Mouse (Mus musculus): ENCODE measurements around the gene Nlrp4c. TPM values are rescaled to one million over a fixed set of nuclear protein-coding genes. Genes with fewer than 3 reads are reported as not detected.

Nlrp4c gene
- polyA plus RNA-seq, 1 experiment from 2014 or later, result not detected

DNA sequence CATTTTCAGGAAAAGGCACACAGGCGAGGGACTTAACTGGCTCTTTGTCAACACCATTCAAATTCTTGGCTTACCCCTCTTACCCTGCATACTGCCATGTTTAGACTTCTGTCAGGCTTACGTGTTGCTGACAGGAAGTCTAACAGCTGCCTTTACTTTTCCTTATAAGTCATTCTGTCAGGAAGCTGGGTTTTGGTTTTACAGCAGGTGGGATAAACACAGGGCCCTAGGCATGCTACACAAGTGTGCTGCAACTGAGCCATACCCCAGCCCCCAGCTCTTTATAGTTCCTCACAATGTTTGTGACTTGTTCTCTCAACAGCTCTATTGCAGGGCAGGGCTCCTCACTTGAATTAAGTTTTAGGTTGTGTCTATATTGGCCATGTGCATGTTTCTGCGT is 94.3 kb downstream of the Nlrp4c start:
- Histone ChIP-seq H3K9me3 (ENCODE audit: control insufficient read depth, low read length) (no peaks in the 10 kb centered on the region), H3K4me1 (ENCODE audit: control insufficient read depth, insufficient read depth, low read length) (no peaks in the 10 kb centered on the region), H3K9ac (ENCODE audit: low read depth, low read length) (no peak overlapping the region), H3K4me2 (ENCODE audit: low read depth, low read length) (no peak overlapping the region), H3K27me3 (replicated peaks; ENCODE audit: control insufficient read depth, insufficient read depth, low read length) (no peaks in the 10 kb centered on the region), H3K27ac (ENCODE audit: low read length) (no peak overlapping the region), H3K36me3 (ENCODE audit: control insufficient read depth, insufficient read depth, low read length) (peaks cover 5% of the 10 kb centered on the region; the same call in 1 of the 2 replicates), H3K4me3 (ENCODE audit: low read length) (no peak overlapping the region)
- 62% methylated on average over 3 of the region's 3 CpGs for WGBS
- ATAC-seq, result no peak

DNA sequence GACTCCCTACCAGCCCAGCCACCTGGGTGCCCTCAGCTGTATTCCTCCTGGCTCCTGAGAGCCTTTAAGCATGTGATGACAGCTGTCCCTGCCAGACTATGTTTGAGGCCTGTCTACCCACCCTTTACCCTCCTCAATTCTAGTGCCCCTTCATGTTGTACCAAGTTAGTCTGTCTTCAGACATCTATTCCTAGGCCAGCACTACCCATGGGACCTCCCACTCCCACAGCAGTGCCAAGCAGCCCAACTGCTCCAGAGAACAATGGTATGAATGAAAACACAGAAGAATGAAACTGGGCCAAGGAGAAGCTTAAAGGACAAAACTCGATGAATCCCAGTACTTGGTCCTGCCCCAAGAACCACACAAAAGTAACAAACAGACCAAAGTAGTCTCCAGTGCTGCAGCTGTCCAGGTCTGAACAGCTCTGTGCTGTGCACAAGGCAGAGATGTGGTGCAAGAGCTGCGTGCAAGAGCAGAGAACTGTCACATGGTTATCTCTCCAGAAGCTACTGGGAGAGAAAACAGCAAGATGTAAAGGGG is 99.1 kb downstream of the Nlrp4c start:
- H3K9ac ChIP-seq (ENCODE audit: low read depth, low read length), result no peak overlapping the region
- 83% methylated on average over 2 of the region's 2 CpGs for whole genome bisulfite sequencing
- H3K4me2 ChIP-seq (ENCODE audit: low read depth, low read length), result no peak overlapping the region
- no peak for ATAC-seq
- no peak overlapping the region for H3K4me3 ChIP-seq (ENCODE audit: low read length)
- H3K36me3 ChIP-seq (ENCODE audit: control insufficient read depth, insufficient read depth, low read length), result peaks cover 2% of the 10 kb centered on the region; the same call in 1 of the 2 replicates
- H3K9me3 ChIP-seq (ENCODE audit: control insufficient read depth, low read length), result no peaks in the 10 kb centered on the region
- no peak overlapping the region for H3K27ac ChIP-seq (ENCODE audit: low read length)
- H3K4me1 ChIP-seq (ENCODE audit: control insufficient read depth, insufficient read depth, low read length), result peaks cover 24% of the 10 kb centered on the region
- H3K27me3 ChIP-seq (replicated peaks; ENCODE audit: control insufficient read depth, insufficient read depth, low read length), result no peaks in the 10 kb centered on the region

DNA sequence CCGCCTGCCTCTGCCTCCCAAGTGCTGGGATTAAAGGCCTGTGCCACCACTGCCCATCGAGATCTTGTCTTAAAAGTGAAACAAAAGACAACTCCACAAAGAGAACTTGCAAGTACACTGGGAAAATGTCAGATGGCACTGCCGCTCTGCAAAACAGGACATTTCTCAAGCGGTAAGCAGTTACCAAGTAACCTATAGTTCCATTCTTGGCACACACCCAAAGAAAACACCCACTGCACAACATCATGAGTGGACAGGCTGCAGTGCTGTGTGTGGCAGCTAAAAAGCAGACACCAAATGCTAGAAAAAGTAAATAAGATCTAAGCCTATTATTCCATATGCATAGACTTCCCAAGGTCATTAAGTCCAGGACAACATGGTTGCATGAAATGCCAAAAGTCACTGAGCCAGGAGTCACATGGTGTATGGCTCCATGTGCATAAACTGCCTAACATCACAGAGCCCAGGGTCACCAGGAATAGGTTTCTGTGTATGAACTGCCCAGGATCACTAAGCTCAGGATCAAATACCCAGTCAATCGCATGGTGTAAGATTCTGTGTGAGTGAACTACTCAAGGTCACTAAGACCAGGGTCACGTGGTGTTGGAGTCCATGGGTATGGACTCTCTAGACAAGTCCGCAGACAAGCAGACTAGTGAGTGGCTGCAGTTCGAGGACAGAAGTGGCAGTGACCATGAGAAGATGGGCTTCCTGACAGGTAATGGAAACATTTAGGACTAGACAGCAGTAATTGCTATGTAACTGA is 100.6 kb downstream of the Nlrp4c start:
- peaks cover 24% of the 10 kb centered on the region for H3K4me1 ChIP-seq (ENCODE audit: control insufficient read depth, insufficient read depth, low read length)
- H3K4me2 ChIP-seq (ENCODE audit: low read depth, low read length), result no peak overlapping the region
- no peaks in the 10 kb centered on the region for H3K9me3 ChIP-seq (ENCODE audit: control insufficient read depth, low read length)
- H3K4me3 ChIP-seq (ENCODE audit: low read length), result no peak overlapping the region
- no peak for ATAC-seq
- H3K36me3 ChIP-seq (ENCODE audit: control insufficient read depth, insufficient read depth, low read length), result peaks cover 2% of the 10 kb centered on the region; the same call in 1 of the 2 replicates
- H3K9ac ChIP-seq (ENCODE audit: low read depth, low read length), result no peak overlapping the region
- WGBS, result 85% methylated on average over 8 of the region's 8 CpGs
- peak overlapping the region; percentile 43; the same call in 1 of the 2 replicates for H3K27ac ChIP-seq (ENCODE audit: low read length)
- no peaks in the 10 kb centered on the region for H3K27me3 ChIP-seq (replicated peaks; ENCODE audit: control insufficient read depth, insufficient read depth, low read length)

DNA sequence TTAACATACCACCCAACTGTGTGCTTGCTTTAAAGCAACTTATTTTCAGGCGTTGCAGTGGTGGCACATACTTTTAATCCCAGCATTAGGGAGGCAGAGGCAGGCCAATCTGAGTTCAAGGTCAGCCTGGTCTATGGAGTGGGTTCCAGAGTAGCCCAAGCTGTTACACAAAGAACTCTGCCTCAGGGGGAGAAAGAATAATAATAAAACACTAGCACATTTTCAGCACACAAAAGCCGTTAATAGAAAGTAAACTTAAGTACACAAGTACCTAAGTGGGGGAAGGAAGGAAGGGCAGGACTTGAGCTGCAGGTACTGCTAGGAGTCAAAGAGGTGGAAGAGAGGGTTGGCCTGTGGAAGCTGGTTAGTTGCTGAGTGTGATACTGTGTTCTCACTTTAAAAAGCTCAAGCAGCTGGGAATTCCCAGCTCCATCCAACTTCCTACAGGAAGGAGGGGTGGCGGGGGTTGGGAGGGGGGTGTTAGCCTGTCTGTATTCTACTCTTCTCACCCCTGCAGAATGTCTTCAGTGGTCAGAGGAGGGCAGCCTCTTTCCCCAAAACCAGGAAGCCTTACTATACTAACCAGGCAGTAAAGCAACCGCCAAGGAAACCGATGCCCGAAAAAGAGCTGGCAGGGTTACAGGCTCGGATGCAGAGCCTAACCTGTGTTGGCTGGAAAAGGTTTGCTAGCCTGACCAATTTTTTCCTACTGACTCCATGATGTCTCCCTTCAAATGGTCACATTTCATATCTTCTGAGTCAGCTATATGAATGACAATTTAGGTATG is 101.4 kb downstream of the Nlrp4c start:
- H3K36me3 ChIP-seq (ENCODE audit: control insufficient read depth, insufficient read depth, low read length), result peaks cover under 1% of the 10 kb centered on the region; the same call in 1 of the 2 replicates
- H3K4me3 ChIP-seq (ENCODE audit: low read length), result no peak overlapping the region
- peaks cover 29% of the 10 kb centered on the region for H3K4me1 ChIP-seq (ENCODE audit: control insufficient read depth, insufficient read depth, low read length)
- 0 out of 2 replicates have a peak, but pooled peaks have one; percentile 5 for ATAC-seq
- no peaks in the 10 kb centered on the region for H3K9me3 ChIP-seq (ENCODE audit: control insufficient read depth, low read length)
- no peak overlapping the region; the same call in 1 of the 2 replicates for H3K9ac ChIP-seq (ENCODE audit: low read depth, low read length)
- WGBS, result 76% methylated on average over 7 of the region's 7 CpGs
- H3K4me2 ChIP-seq (ENCODE audit: low read depth, low read length), result no peak overlapping the region
- no peaks in the 10 kb centered on the region for H3K27me3 ChIP-seq (replicated peaks; ENCODE audit: control insufficient read depth, insufficient read depth, low read length)
- H3K27ac ChIP-seq (ENCODE audit: low read length), result peak overlapping the region; percentile 43; the same call in 1 of the 2 replicates

DNA sequence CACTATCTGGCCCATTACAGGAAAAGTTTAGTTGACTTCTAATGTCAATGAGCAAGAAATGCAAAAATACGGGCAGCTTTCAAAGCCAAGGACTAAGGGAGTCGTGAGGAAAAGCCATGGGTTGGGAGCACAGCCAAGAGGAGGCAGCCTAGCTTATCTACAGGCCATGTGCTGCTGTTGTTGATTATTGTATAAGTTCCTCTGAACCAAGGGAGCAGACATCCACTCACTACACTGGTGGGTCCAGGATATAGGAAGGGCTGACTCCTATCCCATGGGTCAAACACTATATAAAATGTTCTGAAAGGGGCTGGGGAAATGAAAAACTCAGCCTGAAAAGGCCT is 102.0 kb downstream of the Nlrp4c start:
- Histone ChIP-seq H3K4me1 (ENCODE audit: control insufficient read depth, insufficient read depth, low read length) (peaks cover 32% of the 10 kb centered on the region), H3K36me3 (ENCODE audit: control insufficient read depth, insufficient read depth, low read length) (no peaks in the 10 kb centered on the region; the same call in 1 of the 2 replicates), H3K4me2 (ENCODE audit: low read depth, low read length) (no peak overlapping the region), H3K4me3 (ENCODE audit: low read length) (no peak overlapping the region), H3K27me3 (replicated peaks; ENCODE audit: control insufficient read depth, insufficient read depth, low read length) (no peaks in the 10 kb centered on the region), H3K9me3 (ENCODE audit: control insufficient read depth, low read length) (no peaks in the 10 kb centered on the region), H3K9ac (ENCODE audit: low read depth, low read length) (no peak overlapping the region), H3K27ac (ENCODE audit: low read length) (0 out of 2 replicates have a peak overlapping the region, but pooled peaks have one; percentile 15)
- ATAC-seq, result peak; percentile 32; the same call in 1 of the 2 replicates
- WGBS, result 52% methylated on average over 2 of the region's 2 CpGs

DNA sequence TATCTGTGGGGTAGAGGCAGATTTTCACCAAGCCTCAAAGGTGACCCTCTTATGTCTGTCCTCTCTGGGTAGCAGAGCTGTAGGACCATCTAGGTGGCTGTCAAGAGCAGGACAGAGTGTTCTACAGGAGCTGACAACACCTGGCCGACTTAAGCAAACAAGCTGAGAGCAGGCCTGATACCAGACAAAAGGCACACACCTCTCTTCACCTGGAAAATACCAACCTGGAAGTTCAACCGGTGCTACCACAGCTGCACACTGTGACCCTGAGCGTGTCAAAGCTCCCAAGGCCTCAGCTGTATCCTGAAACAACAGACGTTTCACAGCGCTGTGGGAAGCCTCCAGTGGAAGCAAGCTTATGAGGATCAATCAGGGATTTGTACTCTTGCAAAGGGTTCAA is 102.7 kb downstream of the Nlrp4c start:
- Histone ChIP-seq H3K4me2 (ENCODE audit: low read depth, low read length) (no peak overlapping the region), H3K9ac (ENCODE audit: low read depth, low read length) (0 out of 2 replicates have a peak overlapping the region, but pooled peaks have one; percentile 3), H3K9me3 (ENCODE audit: control insufficient read depth, low read length) (no peaks in the 10 kb centered on the region), H3K27me3 (replicated peaks; ENCODE audit: control insufficient read depth, insufficient read depth, low read length) (no peaks in the 10 kb centered on the region), H3K27ac (ENCODE audit: low read length) (0 out of 2 replicates have a peak overlapping the region, but pooled peaks have one; percentile 10), H3K4me3 (ENCODE audit: low read length) (no peak overlapping the region), H3K4me1 (ENCODE audit: control insufficient read depth, insufficient read depth, low read length) (peaks cover 34% of the 10 kb centered on the region), H3K36me3 (ENCODE audit: control insufficient read depth, insufficient read depth, low read length) (no peaks in the 10 kb centered on the region; the same call in 1 of the 2 replicates)
- WGBS, result 55% methylated on average over 5 of the region's 5 CpGs
- peak; percentile 51 for ATAC-seq

DNA sequence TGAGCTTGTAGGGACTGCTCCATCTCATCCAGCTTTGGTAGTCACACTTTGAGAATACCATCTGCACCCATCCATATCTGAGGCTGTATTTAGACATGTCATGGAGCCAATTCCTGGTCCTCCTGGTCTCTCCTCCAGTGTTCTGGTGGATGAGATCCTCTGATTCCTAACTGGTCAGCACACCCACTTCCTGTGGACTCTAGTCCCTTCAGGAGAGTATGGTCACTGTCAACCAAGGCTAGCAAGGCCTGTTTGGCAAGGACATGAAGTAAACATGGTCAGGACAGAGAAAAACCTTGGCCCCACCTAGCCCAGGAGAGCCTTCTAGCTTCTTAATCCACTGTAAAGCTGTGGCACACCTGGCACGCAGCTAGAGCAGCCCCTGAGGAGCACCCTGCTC is 106.3 kb downstream of the Nlrp4c start:
- Histone ChIP-seq H3K9ac (ENCODE audit: low read depth, low read length) (no peak overlapping the region), H3K27me3 (replicated peaks; ENCODE audit: control insufficient read depth, insufficient read depth, low read length) (no peaks in the 10 kb centered on the region), H3K27ac (ENCODE audit: low read length) (no peak overlapping the region), H3K4me1 (ENCODE audit: control insufficient read depth, insufficient read depth, low read length) (peaks cover 44% of the 10 kb centered on the region), H3K9me3 (ENCODE audit: control insufficient read depth, low read length) (no peaks in the 10 kb centered on the region), H3K36me3 (ENCODE audit: control insufficient read depth, insufficient read depth, low read length) (no peaks in the 10 kb centered on the region), H3K4me2 (ENCODE audit: low read depth, low read length) (no peak overlapping the region), H3K4me3 (ENCODE audit: low read length) (no peak overlapping the region)
- WGBS, result 92% methylated on average over 1 of the region's 1 CpGs
- no peak for ATAC-seq

DNA sequence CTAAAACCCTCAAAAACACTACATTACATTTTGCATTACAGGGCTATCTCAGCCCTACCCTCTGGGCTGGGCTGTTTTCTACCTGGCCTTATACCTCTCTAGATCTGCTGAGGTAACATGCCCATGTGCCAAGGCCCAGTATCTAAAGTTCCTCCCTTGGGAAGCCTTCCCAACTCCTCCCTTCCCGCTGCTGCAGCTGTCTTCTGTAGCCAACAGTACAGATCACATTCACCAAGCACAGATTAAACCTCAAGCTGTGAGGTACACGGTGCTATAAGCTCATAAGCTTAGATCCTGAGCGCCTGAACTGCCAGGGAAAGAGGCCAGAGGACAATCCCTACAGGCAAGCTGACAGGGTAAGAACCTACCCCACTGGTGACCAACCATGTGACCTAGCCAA is 107.1 kb downstream of the Nlrp4c start:
- H3K27me3 ChIP-seq (replicated peaks; ENCODE audit: control insufficient read depth, insufficient read depth, low read length), result no peaks in the 10 kb centered on the region
- WGBS, result 85% methylated on average over 3 of the region's 3 CpGs
- H3K4me2 ChIP-seq (ENCODE audit: low read depth, low read length), result no peak overlapping the region
- no peaks in the 10 kb centered on the region for H3K9me3 ChIP-seq (ENCODE audit: control insufficient read depth, low read length)
- no peak overlapping the region for H3K4me3 ChIP-seq (ENCODE audit: low read length)
- no peak overlapping the region for H3K27ac ChIP-seq (ENCODE audit: low read length)
- H3K9ac ChIP-seq (ENCODE audit: low read depth, low read length), result no peak overlapping the region
- no peak for ATAC-seq
- H3K4me1 ChIP-seq (ENCODE audit: control insufficient read depth, insufficient read depth, low read length), result peaks cover 42% of the 10 kb centered on the region
- H3K36me3 ChIP-seq (ENCODE audit: control insufficient read depth, insufficient read depth, low read length), result no peaks in the 10 kb centered on the region

DNA sequence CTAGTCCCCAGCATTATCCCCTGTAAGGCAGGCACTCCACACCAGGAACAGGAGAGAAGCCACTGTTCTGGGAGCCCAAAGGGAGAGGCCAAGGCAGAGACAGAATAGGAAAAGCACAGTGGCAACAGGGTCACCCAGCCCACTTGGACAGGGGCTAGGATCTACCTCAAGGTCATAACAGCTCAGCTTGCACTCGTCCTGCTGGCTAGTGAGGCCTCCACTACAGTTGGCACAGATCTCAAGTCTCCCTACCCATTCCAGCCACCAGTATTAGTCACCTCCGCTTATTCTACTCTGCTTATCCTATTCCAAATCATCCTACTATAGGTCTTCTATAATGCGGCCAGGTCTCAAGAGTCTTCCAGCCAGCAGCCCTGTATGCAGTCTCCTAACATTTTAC is 108.2 kb downstream of the Nlrp4c start:
- no peak for ATAC-seq
- H3K9me3 ChIP-seq (ENCODE audit: control insufficient read depth, low read length), result no peaks in the 10 kb centered on the region
- no peaks in the 10 kb centered on the region for H3K36me3 ChIP-seq (ENCODE audit: control insufficient read depth, insufficient read depth, low read length)
- H3K4me2 ChIP-seq (ENCODE audit: low read depth, low read length), result no peak overlapping the region
- no peak overlapping the region for H3K4me3 ChIP-seq (ENCODE audit: low read length)
- peaks cover 37% of the 10 kb centered on the region for H3K4me1 ChIP-seq (ENCODE audit: control insufficient read depth, insufficient read depth, low read length)
- no peaks in the 10 kb centered on the region for H3K27me3 ChIP-seq (replicated peaks; ENCODE audit: control insufficient read depth, insufficient read depth, low read length)
- H3K9ac ChIP-seq (ENCODE audit: low read depth, low read length), result no peak overlapping the region
- no peak overlapping the region for H3K27ac ChIP-seq (ENCODE audit: low read length)
- 87% methylated on average over 3 of the region's 3 CpGs for WGBS
